Mouse (Mus musculus) testis, postnatal 10 days (tissue): ENCODE data around the gene M1ap.

Source experiments
- DNase-seq: peaks from one replicate; pipeline ENCODE4 v3.0.0; 2021; ENCODE audit warnings: low spot score

Gene M1ap

GRCm38 (mm10) chr6:82946651-82947050 is at the start of gene M1ap:
M1ap (plus strand) TSS chr6:82946902.
- DNase-seq: peak; percentile 56

- DNase-seq: no peak
Observed at GRCm38 (mm10) chr6:82897311-82897710, 49.4 kb upstream of the M1ap start.

GRCm38 (mm10) chr6:82898227-82898626 is 48.5 kb upstream of the M1ap start:
- DNase-seq: no peak

- no peak for DNase-seq
Observed at GRCm38 (mm10) chr6:82898745-82899144, 48.0 kb upstream of the M1ap start.

GRCm38 (mm10) chr6:82902559-82902958 is 44.1 kb upstream of the M1ap start:
- DNase-seq: no peak

- DNase-seq: no peak
Observed at GRCm38 (mm10) chr6:82906985-82907384, 39.7 kb upstream of the M1ap start.

- DNase-seq: no peak
Observed at GRCm38 (mm10) chr6:82908034-82908433, 38.7 kb upstream of the M1ap start.

GRCm38 (mm10) chr6:82909136-82909855 is 37.4 kb upstream of the M1ap start:
- DNase-seq: no peak

GRCm38 (mm10) chr6:82911303-82911702 is 35.4 kb upstream of the M1ap start:
- DNase-seq: no peak

- DNase-seq: no peak
Observed at GRCm38 (mm10) chr6:82913336-82914247, 33.1 kb upstream of the M1ap start.

GRCm38 (mm10) chr6:82915889-82916288 is 30.8 kb upstream of the M1ap start:
- peak; percentile 78 for DNase-seq

GRCm38 (mm10) chr6:82916459-82916858 is 30.2 kb upstream of the M1ap start:
- no peak for DNase-seq

- DNase-seq: peak; percentile 60
Observed at GRCm38 (mm10) chr6:82917076-82917777, 29.5 kb upstream of the M1ap start.

- peak; percentile 79 for DNase-seq
Observed at GRCm38 (mm10) chr6:82917778-82918129, 28.9 kb upstream of the M1ap start.

GRCm38 (mm10) chr6:82918371-82918770 is 28.3 kb upstream of the M1ap start:
- no peak for DNase-seq

- no peak for DNase-seq
Observed at GRCm38 (mm10) chr6:82919520-82919919, 27.2 kb upstream of the M1ap start.

- DNase-seq: no peak
Observed at GRCm38 (mm10) chr6:82921426-82922224, 25.1 kb upstream of the M1ap start.

GRCm38 (mm10) chr6:82925005-82925404 is 21.7 kb upstream of the M1ap start:
- DNase-seq: no peak

GRCm38 (mm10) chr6:82926106-82926505 is 20.6 kb upstream of the M1ap start:
- DNase-seq: no peak

- no peak for DNase-seq
Observed at GRCm38 (mm10) chr6:82926528-82926927, 20.2 kb upstream of the M1ap start.

- DNase-seq: no peak
Observed at GRCm38 (mm10) chr6:82927617-82928016, 19.1 kb upstream of the M1ap start.
